Mouse (Mus musculus) urinary bladder, postnatal 36 days (tissue): ENCODE data around the gene Tmpo.

Source experiments
- DNase-seq, 2 experiments: peaks; one replicate each; pipeline ENCODE4 v3.0.0; 2022; ENCODE audit warnings: low spot score in 2 of 2, mixed read lengths in 1 of 2

Tmpo gene

GRCm38 (mm10) chr10:91116958-91117357 is 64.2 kb downstream of the Tmpo start:
- DNase-seq: no peak

DNA sequence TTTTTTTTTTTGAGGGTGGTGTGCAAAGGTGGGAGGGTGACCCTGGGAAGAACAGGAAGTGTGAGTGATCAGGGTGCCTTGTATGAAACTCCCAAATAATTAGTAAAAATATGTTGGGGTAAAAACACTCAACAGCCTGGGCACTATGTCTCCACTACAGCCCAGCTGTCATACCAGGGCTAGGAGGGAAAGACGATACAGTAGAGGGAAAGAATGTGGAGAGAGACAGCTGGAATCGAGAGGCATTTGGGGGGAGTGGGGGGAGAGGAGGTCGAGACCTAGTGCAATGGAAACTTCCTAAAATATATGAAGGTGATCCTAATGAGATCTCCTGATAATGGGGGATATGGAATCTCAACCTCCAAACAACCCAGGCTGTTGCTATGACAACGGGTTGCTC is 71.3 kb downstream of the Tmpo start:
- no peak for DNase-seq

GRCm38 (mm10) chr10:91105981-91106380 is 75.1 kb downstream of the Tmpo start:
- no peak for DNase-seq

DNA sequence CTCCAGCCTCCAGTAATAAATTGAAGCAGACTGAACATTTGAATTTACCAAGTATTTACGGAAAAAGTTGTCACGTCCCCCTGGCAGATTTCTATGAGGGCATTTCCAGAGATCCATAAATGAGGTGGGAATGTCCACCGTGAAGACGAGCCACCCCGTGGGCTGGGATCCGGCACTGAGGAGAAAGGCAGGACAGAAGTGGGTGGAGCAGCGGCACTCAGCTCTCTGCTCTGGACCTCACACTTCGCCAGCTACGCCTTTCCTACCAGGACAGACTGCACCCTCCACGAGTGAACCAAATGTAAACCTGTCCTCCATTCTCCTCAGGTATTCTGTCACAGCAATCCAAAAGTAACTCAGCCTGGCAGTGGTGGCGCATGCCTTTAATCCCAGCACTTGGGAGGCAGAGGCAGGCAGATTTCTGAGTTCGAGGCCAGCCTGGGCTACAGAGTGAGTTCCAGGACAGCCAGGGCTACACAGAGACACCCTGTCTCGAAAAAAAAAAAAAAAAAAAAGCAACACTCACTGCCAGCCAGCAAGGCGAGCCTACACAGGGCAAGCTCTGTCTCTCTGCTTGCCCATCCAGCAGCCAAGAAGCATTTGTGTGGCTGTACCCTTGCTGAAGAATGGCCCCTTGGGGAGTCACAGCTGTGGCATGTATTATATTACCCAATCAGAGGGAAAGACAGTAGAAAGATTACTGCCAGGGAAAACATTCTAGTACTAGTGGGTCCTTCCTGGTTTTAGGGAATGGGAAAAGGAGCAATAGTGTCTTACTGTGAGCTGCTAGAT is 78.1 kb downstream of the Tmpo start:
- DNase-seq: no peak

DNA sequence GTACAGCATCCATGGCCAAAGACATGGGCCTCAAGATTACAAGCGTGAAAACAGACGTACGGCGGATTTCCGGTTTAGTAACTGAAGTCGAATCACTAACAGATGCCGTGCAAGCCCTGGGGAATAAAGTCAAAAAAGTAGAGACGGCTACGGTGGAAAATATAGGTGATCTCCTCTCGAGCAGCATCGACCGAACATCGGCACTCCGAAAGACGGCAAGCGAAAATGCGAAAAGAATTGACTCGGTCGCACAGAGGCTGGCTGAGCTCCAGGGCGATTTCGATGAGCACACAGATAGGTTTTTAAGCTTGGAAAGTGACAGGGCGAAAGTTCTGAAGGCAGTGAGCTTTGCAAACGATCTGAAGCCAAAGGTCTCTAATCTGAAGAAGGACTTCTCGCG is 79.2 kb downstream of the Tmpo start:
- no peak for DNase-seq

GRCm38 (mm10) chr10:91100101-91100500 is 81.0 kb downstream of the Tmpo start:
- no peak for DNase-seq

- no peak for DNase-seq
Observed at GRCm38 (mm10) chr10:91098056-91098455, 83.1 kb downstream of the Tmpo start.
